Mouse (Mus musculus): ENCODE data around the gene Hist1h4c. TPM values are rescaled to one million over a fixed set of nuclear protein-coding genes. Genes with fewer than 3 reads are reported as not detected.

Hist1h4c gene
- polyA plus RNA-seq, 1 experiment from 2014 or later = 6.6 TPM

DNA sequence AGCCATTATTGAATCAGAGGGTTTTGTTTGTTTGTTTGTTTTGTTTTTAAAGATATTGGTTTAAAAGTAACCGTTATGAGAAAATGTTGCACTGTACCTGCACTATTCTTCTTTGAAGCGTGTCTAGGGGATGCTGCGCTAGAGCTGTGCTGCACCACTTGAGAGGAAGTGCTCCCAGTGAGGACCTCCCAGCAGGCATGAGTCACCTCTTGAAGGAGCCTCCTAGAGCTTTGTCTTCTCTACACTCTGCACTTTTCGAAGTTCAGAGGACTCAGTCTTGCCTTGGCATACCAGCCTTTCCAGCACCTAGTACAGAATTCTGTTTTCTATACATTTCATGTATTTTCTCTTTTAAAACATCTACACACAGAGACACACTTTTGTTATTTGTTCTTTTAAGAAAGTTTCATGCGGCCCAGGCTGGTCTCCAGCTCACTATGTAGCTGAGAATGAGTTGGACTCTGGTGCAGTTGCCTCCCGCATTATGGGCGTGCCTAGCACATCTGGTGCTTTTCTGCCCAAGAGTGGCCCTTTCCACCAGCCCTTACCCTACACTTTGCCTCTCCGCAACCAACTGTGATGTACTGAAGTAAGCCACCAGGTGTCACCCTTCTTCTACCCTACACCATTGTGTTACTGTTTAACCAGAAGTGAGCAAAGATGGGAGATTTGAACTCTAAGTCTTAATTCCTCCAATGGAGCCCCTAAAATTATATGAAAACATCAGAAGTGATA, 2.7 kb upstream of the Hist1h4c start:
- no peak overlapping the region for H3K27ac ChIP-seq (ENCODE audit: low read length)
- 0 out of 2 replicates have a peak overlapping the region, but pooled peaks have one; percentile 18 for H3K4me2 ChIP-seq (ENCODE audit: low read depth, low read length)
- H3K9ac ChIP-seq (ENCODE audit: low read length) = no peak overlapping the region
- 14% methylated on average over 8 of the region's 8 CpGs for WGBS
- no peaks in the 10 kb centered on the region for H3K36me3 ChIP-seq (ENCODE audit: control insufficient read depth, insufficient read depth, low read length)
- peak; percentile 48 for ATAC-seq (ENCODE audit: low read depth)
- H3K9me3 ChIP-seq (ENCODE audit: control insufficient read depth, low read length) = no peaks in the 10 kb centered on the region
- H3K4me3 ChIP-seq (ENCODE audit: low read length) = no peak overlapping the region
- peaks cover 17% of the 10 kb centered on the region for H3K4me1 ChIP-seq (replicated peaks; ENCODE audit: control insufficient read depth, insufficient read depth, low read length)
- H3K27me3 ChIP-seq (ENCODE audit: control insufficient read depth, insufficient read depth, low read depth, low read length) = no peaks in the 10 kb centered on the region

DNA sequence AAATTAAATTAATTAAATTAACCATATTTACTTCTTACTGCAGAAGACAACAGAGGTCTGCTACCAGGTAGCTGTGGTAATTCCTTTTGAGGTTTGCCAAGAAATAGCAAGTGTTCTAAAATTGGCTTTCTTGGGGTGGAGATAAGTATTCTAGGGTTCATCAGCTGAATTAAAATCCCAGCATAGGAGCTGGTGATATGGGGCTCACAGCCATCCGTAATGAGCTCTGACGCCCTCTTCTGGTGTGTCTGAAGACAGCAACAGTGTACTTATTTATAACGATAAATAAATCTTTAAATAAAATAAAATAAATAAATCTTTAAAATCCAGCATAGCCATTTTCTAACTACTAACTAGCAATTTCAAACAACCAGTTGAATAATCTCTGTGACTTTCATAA, 1.5 kb upstream of the Hist1h4c start:
- 67% methylated on average over 3 of the region's 3 CpGs for WGBS
- no peaks in the 10 kb centered on the region for H3K36me3 ChIP-seq (ENCODE audit: control insufficient read depth, insufficient read depth, low read length)
- no peak for ATAC-seq (ENCODE audit: low read depth)

DNA sequence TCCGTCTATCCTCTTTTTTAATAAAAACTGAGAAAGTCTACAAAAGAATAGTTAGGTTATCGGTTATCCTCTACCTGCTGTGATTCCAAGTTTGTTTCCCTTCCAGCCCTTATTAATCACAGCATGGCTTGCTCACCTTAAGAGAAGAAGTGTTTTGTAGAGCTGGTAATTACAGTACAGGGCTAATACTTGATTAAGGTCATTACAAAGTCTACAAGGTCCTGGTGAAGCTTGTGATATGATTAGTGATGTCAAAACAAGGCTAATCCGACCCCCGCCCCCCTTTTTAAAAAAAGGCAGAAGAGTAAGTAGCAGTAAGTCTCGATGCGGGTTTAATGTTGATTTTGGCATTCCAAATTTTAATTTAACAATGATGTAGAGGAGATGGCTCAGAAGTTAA, 742 bp upstream of the Hist1h4c start:
- Histone ChIP-seq H3K27ac (ENCODE audit: low read length) (peak overlapping the region; percentile 84), H3K36me3 (ENCODE audit: control insufficient read depth, insufficient read depth, low read length) (no peaks in the 10 kb centered on the region), H3K9ac (ENCODE audit: low read length) (peak overlapping the region; percentile 43; the same call in 1 of the 2 replicates), H3K27me3 (ENCODE audit: control insufficient read depth, insufficient read depth, low read depth, low read length) (no peaks in the 10 kb centered on the region), H3K4me2 (ENCODE audit: low read depth, low read length) (peak overlapping the region; percentile 47), H3K4me3 (ENCODE audit: low read length) (no peak overlapping the region), H3K4me1 (replicated peaks; ENCODE audit: control insufficient read depth, insufficient read depth, low read length) (peaks cover 18% of the 10 kb centered on the region), H3K9me3 (ENCODE audit: control insufficient read depth, low read length) (no peaks in the 10 kb centered on the region)
- ATAC-seq (ENCODE audit: low read depth) = no peak
- 54% methylated on average over 6 of the region's 6 CpGs for WGBS

More for the DNA sequence above, 1.5 kb upstream of the Hist1h4c start:
- peaks cover 18% of the 10 kb centered on the region for H3K4me1 ChIP-seq (replicated peaks; ENCODE audit: control insufficient read depth, insufficient read depth, low read length)
- no peak overlapping the region for H3K27ac ChIP-seq (ENCODE audit: low read length)
- H3K27me3 ChIP-seq (ENCODE audit: control insufficient read depth, insufficient read depth, low read depth, low read length) = no peaks in the 10 kb centered on the region
- H3K9me3 ChIP-seq (ENCODE audit: control insufficient read depth, low read length) = no peaks in the 10 kb centered on the region
- H3K4me2 ChIP-seq (ENCODE audit: low read depth, low read length) = no peak overlapping the region
- no peak overlapping the region for H3K4me3 ChIP-seq (ENCODE audit: low read length)
- no peak overlapping the region for H3K9ac ChIP-seq (ENCODE audit: low read length)

DNA sequence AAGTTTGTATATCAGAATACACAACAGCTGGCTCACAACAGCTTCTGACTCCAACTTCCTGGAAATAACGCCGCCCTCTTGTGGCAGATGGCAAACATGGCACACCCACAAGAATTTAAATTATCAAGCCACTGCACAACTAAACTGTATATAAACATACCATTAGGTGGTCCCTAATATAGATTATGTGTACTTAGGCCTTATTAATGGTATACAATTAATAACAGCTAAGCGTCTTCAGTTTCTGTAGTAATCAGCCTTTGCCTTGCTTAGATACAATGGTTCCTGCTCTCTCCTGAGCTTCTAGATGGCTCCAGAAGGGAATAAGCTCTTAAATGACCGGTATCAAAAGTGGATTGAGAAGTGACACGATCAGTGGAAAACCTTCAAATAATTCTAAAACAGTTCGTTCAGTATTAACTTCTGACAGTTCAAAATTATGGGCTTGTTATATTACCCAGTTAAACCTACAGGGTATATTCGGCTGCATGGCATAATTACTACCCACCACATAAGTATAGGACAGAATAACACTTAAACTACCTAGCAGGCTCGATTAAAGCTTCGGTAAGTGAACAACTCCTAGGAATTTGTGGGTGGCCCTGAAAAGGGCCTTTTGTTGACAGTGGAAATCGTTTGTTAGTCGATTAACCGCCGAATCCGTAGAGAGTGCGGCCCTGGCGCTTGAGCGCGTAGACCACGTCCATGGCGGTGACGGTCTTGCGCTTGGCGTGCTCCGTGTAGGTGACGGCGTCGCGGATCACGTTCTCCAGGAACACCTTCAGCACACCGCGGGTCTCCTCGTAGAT, 559 bp downstream of the Hist1h4c start:
- Histone ChIP-seq H3K9ac (ENCODE audit: low read length) (peak overlapping the region; percentile 63), H3K36me3 (ENCODE audit: control insufficient read depth, insufficient read depth, low read length) (no peaks in the 10 kb centered on the region), H3K4me1 (replicated peaks; ENCODE audit: control insufficient read depth, insufficient read depth, low read length) (peaks cover 18% of the 10 kb centered on the region), H3K27me3 (ENCODE audit: control insufficient read depth, insufficient read depth, low read depth, low read length) (no peaks in the 10 kb centered on the region), H3K27ac (ENCODE audit: low read length) (peak overlapping the region; percentile 91), H3K4me3 (ENCODE audit: low read length) (peak overlapping the region; percentile 51), H3K9me3 (ENCODE audit: control insufficient read depth, low read length) (no peaks in the 10 kb centered on the region), H3K4me2 (ENCODE audit: low read depth, low read length) (peak overlapping the region; percentile 74)
- ATAC-seq (ENCODE audit: low read depth) = peak; percentile 39
- WGBS = 0% methylated on average over 21 of the region's 32 CpGs

DNA sequence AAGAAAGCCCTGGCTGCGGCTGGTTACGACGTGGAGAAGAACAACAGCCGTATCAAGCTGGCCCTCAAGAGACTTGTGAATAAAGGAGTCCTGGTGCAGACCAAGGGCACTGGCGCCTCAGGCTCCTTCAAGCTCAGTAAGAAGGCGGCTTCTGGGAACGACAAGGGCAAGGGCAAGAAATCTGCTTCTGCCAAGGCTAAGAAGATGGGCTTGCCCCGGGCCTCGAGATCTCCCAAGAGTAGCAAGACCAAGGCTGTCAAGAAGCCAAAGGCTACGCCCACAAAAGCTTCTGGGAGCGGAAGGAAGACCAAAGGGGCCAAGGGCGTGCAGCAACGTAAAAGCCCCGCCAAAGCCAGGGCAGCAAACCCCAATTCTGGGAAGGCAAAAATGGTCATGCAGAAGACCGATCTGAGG, 2.2 kb downstream of the Hist1h4c start:
- WGBS = 57% methylated on average over 15 of the region's 15 CpGs
- peak overlapping the region; percentile 9 for H3K4me2 ChIP-seq (ENCODE audit: low read depth, low read length)
- H3K9ac ChIP-seq (ENCODE audit: low read length) = peak overlapping the region; percentile 39; the same call in 1 of the 2 replicates

DNA sequence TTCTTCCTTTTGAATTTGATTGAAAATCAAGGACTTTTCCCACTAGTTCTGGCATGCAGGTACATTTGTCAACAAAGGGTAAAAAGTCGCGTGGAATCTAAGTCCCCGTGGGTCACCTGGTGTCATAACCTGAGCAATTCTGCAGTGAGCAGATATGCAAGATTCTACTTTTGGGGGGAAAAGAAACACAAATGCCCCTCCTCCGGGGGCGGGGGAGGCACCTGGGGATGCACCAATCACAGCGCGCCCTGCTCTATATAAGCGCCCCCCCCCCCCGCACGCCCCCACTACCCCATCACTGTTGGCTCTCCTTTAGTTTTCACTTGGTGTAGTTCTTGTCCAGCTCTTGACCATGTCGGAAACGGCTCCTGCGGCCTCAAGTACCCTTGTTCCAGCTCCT, 2.7 kb downstream of the Hist1h4c start, which contains the start of gene Hist1h1t:
Gene Hist1h1t (plus strand): TSS at position 301 of the 400 bp plus-strand sequence.
- H3K4me2 ChIP-seq (ENCODE audit: low read depth, low read length) = peak within 1 kb of the TSS; percentile 9
- H3K4me1 ChIP-seq (replicated peaks; ENCODE audit: control insufficient read depth, insufficient read depth, low read length) = peaks cover 14% of the 10 kb centered on the region
- WGBS = 34% methylated on average over 9 of the region's 13 CpGs
- peak within 1 kb of the TSS; percentile 84 for H3K27ac ChIP-seq (ENCODE audit: low read length)
- peak within 1 kb of the TSS; percentile 39; the same call in 1 of the 2 replicates for H3K9ac ChIP-seq (ENCODE audit: low read length)
- H3K4me3 ChIP-seq (ENCODE audit: low read length) = no peak within 1 kb of the TSS
- no peak for ATAC-seq (ENCODE audit: low read depth)
- no peaks in the 10 kb centered on the region for H3K9me3 ChIP-seq (ENCODE audit: control insufficient read depth, low read length)
- H3K36me3 ChIP-seq (ENCODE audit: control insufficient read depth, insufficient read depth, low read length) = no peaks in the 10 kb centered on the region
- H3K27me3 ChIP-seq (ENCODE audit: control insufficient read depth, insufficient read depth, low read depth, low read length) = no peaks in the 10 kb centered on the region

More for the DNA sequence above, 2.2 kb downstream of the Hist1h4c start:
- ATAC-seq (ENCODE audit: low read depth) = no peak
- no peaks in the 10 kb centered on the region for H3K9me3 ChIP-seq (ENCODE audit: control insufficient read depth, low read length)
- H3K27ac ChIP-seq (ENCODE audit: low read length) = peak overlapping the region; percentile 84
- no peak overlapping the region for H3K4me3 ChIP-seq (ENCODE audit: low read length)
- H3K27me3 ChIP-seq (ENCODE audit: control insufficient read depth, insufficient read depth, low read depth, low read length) = no peaks in the 10 kb centered on the region
- H3K36me3 ChIP-seq (ENCODE audit: control insufficient read depth, insufficient read depth, low read length) = no peaks in the 10 kb centered on the region
- peaks cover 17% of the 10 kb centered on the region for H3K4me1 ChIP-seq (replicated peaks; ENCODE audit: control insufficient read depth, insufficient read depth, low read length)

DNA sequence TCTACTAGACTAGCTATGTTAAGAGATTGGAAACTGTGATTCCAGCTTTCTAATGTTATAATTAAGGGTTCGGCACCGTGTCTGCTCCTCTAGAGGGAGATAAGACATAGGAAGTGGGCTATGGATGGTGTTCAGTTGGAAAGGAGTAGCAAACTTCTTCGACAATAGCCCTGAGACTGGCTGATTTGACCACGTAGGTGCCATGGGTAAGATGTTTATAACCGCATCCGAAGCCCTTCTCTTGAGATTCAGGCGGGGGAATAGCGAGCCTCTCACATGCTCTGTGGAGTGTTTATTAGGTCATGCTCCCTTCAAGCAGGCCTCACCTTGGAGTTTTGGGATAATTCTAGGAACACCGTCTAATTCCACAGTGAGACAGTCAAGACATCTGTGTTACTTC, 3.3 kb downstream of the Hist1h4c start:
- Histone ChIP-seq H3K27ac (ENCODE audit: low read length) (no peak overlapping the region), H3K9me3 (ENCODE audit: control insufficient read depth, low read length) (no peaks in the 10 kb centered on the region), H3K4me3 (ENCODE audit: low read length) (no peak overlapping the region), H3K4me1 (replicated peaks; ENCODE audit: control insufficient read depth, insufficient read depth, low read length) (peaks cover 14% of the 10 kb centered on the region), H3K9ac (ENCODE audit: low read length) (no peak overlapping the region), H3K4me2 (ENCODE audit: low read depth, low read length) (no peak overlapping the region), H3K36me3 (ENCODE audit: control insufficient read depth, insufficient read depth, low read length) (no peaks in the 10 kb centered on the region), H3K27me3 (ENCODE audit: control insufficient read depth, insufficient read depth, low read depth, low read length) (no peaks in the 10 kb centered on the region)
- WGBS = 88% methylated on average over 9 of the region's 9 CpGs
- ATAC-seq (ENCODE audit: low read depth) = no peak

DNA sequence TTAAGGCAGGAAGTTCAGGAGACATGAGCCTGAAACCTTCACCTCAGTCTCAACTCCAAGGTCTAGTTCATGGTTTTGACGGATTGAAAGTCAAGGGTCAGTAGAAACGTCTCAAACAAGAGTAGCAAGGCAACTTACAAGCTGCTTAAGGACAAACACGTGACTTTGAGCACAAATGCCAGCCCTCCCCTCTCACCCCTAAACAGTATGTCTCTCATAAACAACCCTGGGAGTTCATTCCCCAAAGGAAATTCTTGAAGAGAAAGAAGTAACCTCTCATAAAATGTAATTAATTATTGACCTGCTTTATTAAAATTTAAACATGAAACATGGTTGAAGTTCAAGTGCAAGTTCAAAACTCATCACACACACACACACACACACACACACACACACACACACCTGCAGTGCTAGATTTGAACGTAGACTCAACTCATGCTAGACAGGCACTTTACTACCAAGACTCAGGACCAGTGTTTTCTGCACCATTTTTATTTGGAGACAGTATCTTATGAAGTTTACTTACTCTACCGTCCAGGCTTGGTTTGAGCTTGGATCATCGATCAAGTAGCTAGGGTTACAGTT, 4.3 kb downstream of the Hist1h4c start:
- H3K27ac ChIP-seq (ENCODE audit: low read length) = no peak overlapping the region
- no peak overlapping the region for H3K4me2 ChIP-seq (ENCODE audit: low read depth, low read length)
- no peak for ATAC-seq (ENCODE audit: low read depth)
- peaks cover 10% of the 10 kb centered on the region for H3K4me1 ChIP-seq (replicated peaks; ENCODE audit: control insufficient read depth, insufficient read depth, low read length)
- no peaks in the 10 kb centered on the region for H3K36me3 ChIP-seq (ENCODE audit: control insufficient read depth, insufficient read depth, low read length)
- no peak overlapping the region for H3K4me3 ChIP-seq (ENCODE audit: low read length)
- H3K9me3 ChIP-seq (ENCODE audit: control insufficient read depth, low read length) = no peaks in the 10 kb centered on the region
- no peaks in the 10 kb centered on the region for H3K27me3 ChIP-seq (ENCODE audit: control insufficient read depth, insufficient read depth, low read depth, low read length)
- WGBS = 71% methylated on average over 6 of the region's 6 CpGs
- no peak overlapping the region for H3K9ac ChIP-seq (ENCODE audit: low read length)

DNA sequence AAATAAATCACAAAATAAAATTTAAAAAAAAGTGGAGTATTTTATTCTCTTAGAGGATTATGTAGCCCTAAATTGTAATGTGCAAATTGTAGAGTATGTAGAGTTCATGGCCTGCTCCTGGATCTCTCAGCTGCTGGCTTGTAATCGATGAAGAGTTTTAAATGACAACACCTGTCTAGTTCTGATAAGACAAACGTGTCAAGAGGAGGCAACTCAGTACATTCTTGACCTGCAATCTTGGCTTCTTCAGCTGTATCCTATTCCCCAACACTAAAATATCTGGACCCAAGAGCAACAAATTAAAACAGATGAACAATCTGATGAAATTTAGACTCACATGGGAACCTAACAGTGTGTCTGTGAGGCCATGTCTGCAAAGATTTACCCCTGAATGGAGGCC, 8.8 kb downstream of the Hist1h4c start:
- H3K9ac ChIP-seq (ENCODE audit: low read length) = no peak overlapping the region
- H3K4me3 ChIP-seq (ENCODE audit: low read length) = no peak overlapping the region
- H3K27me3 ChIP-seq (ENCODE audit: control insufficient read depth, insufficient read depth, low read depth, low read length) = no peaks in the 10 kb centered on the region
- ATAC-seq (ENCODE audit: low read depth) = no peak
- H3K4me1 ChIP-seq (replicated peaks; ENCODE audit: control insufficient read depth, insufficient read depth, low read length) = 0 out of 2 replicates have a peak, but pooled peaks cover 3% of the 10 kb centered on the region
- no peak overlapping the region for H3K27ac ChIP-seq (ENCODE audit: low read length)
- H3K4me2 ChIP-seq (ENCODE audit: low read depth, low read length) = no peak overlapping the region
- no peaks in the 10 kb centered on the region for H3K36me3 ChIP-seq (ENCODE audit: control insufficient read depth, insufficient read depth, low read length)
- H3K9me3 ChIP-seq (ENCODE audit: control insufficient read depth, low read length) = no peaks in the 10 kb centered on the region
- WGBS = 61% methylated on average over 2 of the region's 2 CpGs
